Mouse (Mus musculus) lung, embryonic 16.5 days (tissue): Measurements from ENCODE around the gene Gps2. TPM values are rescaled to one million over a fixed set of nuclear protein-coding genes. Genes with fewer than 3 reads are reported as not detected.

Source experiments
- ATAC-seq: fragments of 200-750 bp; cut with Nextera tagmentation; 2 replicates; pipeline ENCODE4 v1.8.0; 2017; ENCODE audit warnings: low read depth, mild to moderate bottlenecking, moderate library complexity
- H3K27ac ChIP-seq: fragments of 300-500 bp; sonication (generic); 2 replicates; pipeline ENCODE4 v1.5.1; 2014; ENCODE audit warnings: mild to moderate bottlenecking, control low read depth, low read length
- H3K27me3 ChIP-seq: fragments of 300-500 bp; sonication (generic); 2 replicates; pipeline ENCODE4 v1.6.1; 2014; ENCODE audit warnings: low read depth, low read length, mixed read lengths; ENCODE audit not compliant: control insufficient read depth, insufficient read depth
- H3K36me3 ChIP-seq: fragments of 300-500 bp; sonication (generic); 2 replicates; pipeline ENCODE4 v1.6.1; 2014; ENCODE audit warnings: low read length; ENCODE audit not compliant: control insufficient read depth, insufficient read depth
- H3K4me1 ChIP-seq: fragments of 300-500 bp; sonication (generic); replicated peaks from 2 replicates; pipeline ENCODE4 v1.6.1; 2014; ENCODE audit warnings: low read length, mixed read lengths; ENCODE audit not compliant: control insufficient read depth, insufficient read depth
- H3K4me2 ChIP-seq: fragments of 300-500 bp; sonication (generic); 2 replicates; pipeline ENCODE4 v1.6.1; 2014; ENCODE audit warnings: low read depth, low read length, control low read depth
- H3K4me3 ChIP-seq: fragments of 300-500 bp; sonication (generic); 2 replicates; pipeline ENCODE4 v1.5.1; 2014; ENCODE audit warnings: mild to moderate bottlenecking, low read length, control low read depth
- H3K9ac ChIP-seq: fragments of 300-500 bp; sonication (generic); 2 replicates; pipeline ENCODE4 v1.6.1; 2014; ENCODE audit warnings: low read length, control low read depth
- H3K9me3 ChIP-seq: fragments of 300-500 bp; sonication (generic); 2 replicates; pipeline ENCODE4 v1.6.1; 2016; ENCODE audit warnings: low read length; ENCODE audit not compliant: control insufficient read depth
- WGBS: fragments of 180-500 bp; shearing (Covaris S2); extraction: QIAGEN DNeasy Blood & Tissue Kit; methylation state at CpG from one replicate; pipeline ENCODE4 v1.1.7; 2014; 5-methylcytosine and 5-hydroxymethylcytosine counted together
- microRNA-seq: library from miRNA; unstranded; fragments of <30 nt; microRNA quantifications from one replicate; pipeline ENCODE4, GENCODE M21; 2016
- polyA plus RNA-seq: library from polyadenylated mRNA; unstranded; fragments of >200 nt; fragmentation: Nextera tagmentation; extraction: Ambion mirVana; gene quantifications from 2 replicates; pipeline ENCODE4 v1.2.1, GENCODE M21; 2015

Gene Gps2
- polyA plus RNA-seq, 1 experiment from 2014 or later, result 87.8 TPM

DNA sequence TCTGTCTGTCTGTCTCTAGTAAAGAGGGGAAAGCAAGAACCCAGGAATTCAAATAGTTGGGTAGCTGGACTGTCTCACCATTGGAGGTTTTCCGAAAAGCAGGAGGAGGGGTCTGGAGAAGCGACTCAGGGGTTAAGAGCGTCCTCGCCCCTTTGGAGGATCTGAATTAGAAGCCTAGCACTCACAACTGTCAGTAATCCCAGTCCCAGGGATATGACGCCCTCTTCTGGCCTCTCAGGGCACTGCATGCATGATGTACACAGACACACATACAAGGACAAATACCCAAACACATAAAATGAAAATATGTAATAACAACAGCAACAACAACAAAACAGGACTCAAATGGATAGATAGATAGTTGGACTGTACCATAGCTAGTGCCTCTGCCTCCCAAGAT lies 46.9 kb downstream of the Gps2 start:
- Histone ChIP-seq H3K27me3 (peaks cover 21% of the 10 kb centered on the region), H3K9ac (no peak overlapping the region), H3K27ac (no peak overlapping the region), H3K4me1 (no peaks in the 10 kb centered on the region), H3K4me2 (no peak overlapping the region), H3K4me3 (no peak overlapping the region), H3K36me3 (no peaks in the 10 kb centered on the region), H3K9me3 (no peaks in the 10 kb centered on the region)
- no peak for ATAC-seq
- 40% methylated on average over 5 of the region's 5 CpGs for WGBS

DNA sequence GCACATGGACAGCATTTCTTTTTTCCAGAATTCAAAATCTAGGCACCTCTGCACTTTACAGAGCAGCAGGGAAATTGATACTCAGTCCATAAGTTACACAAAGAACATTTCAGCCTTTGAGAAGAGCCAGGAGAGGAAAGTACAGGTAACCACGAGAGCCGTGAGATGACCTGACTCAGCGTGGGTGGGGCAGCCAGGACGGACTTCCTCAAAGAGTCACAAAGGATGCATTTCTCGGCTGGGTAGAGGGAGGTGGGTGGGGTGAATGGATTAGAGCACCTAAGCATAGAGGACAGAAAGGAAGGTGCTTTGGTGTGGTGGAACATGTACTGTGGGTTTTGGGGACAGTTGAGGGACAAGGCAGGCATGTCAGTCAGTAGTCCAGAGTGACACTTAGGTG lies 48.2 kb downstream of the Gps2 start:
- no peak overlapping the region for H3K4me2 ChIP-seq
- H3K27ac ChIP-seq, result no peak overlapping the region
- no peaks in the 10 kb centered on the region for H3K9me3 ChIP-seq
- no peaks in the 10 kb centered on the region for H3K36me3 ChIP-seq
- no peak overlapping the region for H3K4me3 ChIP-seq
- peaks cover 6% of the 10 kb centered on the region for H3K4me1 ChIP-seq
- 30% methylated on average over 5 of the region's 5 CpGs for WGBS
- H3K27me3 ChIP-seq, result peaks cover 33% of the 10 kb centered on the region
- ATAC-seq, result no peak
- no peak overlapping the region for H3K9ac ChIP-seq

DNA sequence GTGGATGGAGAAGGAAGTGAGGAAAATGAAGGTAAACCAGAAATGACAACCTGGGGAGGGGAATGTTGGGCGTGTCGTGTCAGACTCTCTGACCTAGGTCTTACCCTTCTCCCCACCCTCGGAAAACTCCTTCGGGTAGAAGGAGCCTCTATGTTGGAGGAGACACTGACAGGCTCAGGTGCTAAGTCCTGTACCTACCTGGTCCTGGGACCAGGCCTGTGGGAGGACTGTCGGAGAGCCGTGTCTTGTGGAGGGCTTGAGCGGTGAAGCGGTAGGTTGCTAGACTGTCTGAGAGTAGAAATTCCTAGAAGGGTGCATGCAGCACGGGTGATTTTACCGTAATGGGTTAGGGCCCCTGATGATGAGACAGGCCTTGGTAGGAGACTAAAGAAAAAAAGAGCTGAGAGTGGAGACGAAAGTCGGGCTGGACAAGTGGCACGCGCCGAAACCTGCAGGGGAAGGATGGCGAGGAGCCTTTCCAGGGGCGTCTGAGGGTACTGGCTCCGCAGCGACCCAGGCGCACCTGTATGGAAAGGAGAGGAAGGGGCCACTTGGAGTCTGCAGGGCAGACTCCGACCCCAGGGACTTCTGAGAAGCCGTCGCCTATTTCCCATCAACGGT lies 51.1 kb downstream of the Gps2 start, which contains the start of gene Cldn7:
Cldn7 (plus strand) TSS at position 130 of the 621 bp plus-strand sequence.
- Histone ChIP-seq H3K27ac (peak within 1 kb of the TSS; percentile 87), H3K36me3 (peaks cover 13% of the 10 kb centered on the region), H3K27me3 (peaks cover 37% of the 10 kb centered on the region), H3K4me1 (peaks cover 8% of the 10 kb centered on the region), H3K9ac (peak within 1 kb of the TSS; percentile 73), H3K4me3 (peak within 1 kb of the TSS; percentile 60), H3K4me2 (peak within 1 kb of the TSS; percentile 60), H3K9me3 (no peaks in the 10 kb centered on the region)
- ATAC-seq, result 0 out of 2 replicates have a peak, but pooled peaks have one; percentile 11
- WGBS, result 6% methylated on average over 24 of the region's 24 CpGs

GRCm38 (mm10) chr11:69965271-69966005 lies 51.8 kb downstream of the Gps2 start:
- Histone ChIP-seq H3K9me3 (no peaks in the 10 kb centered on the region), H3K9ac (peak overlapping the region; percentile 73), H3K27ac (peak overlapping the region; percentile 87), H3K27me3 (peaks cover 37% of the 10 kb centered on the region), H3K36me3 (peaks cover 18% of the 10 kb centered on the region), H3K4me2 (peak overlapping the region; percentile 60), H3K4me3 (peak overlapping the region; percentile 60), H3K4me1 (peaks cover 8% of the 10 kb centered on the region)
- ATAC-seq, result peak; percentile 87
- 2% methylated on average over 47 of the region's 49 CpGs for WGBS

Small RNA genes lying within 50 kb of the gene (microRNA-seq; reads per million reads assigned to microRNA genes)
- not detected for gene Mir6924

Other genes starting within 250 kb of the Gps2 start
- gene Cd68, start 247.7 kb upstream of the Gps2 start, polyA plus RNA-seq, result 19.2 and 19.4 TPM in 2 replicates
- 539 and 624 TPM in 2 replicates for gene Eif4a1, start 241.5 kb upstream of the Gps2 start, polyA plus RNA-seq
- 69.3 and 70.6 TPM in 2 replicates for gene Senp3, start 231.8 kb upstream of the Gps2 start, polyA plus RNA-seq
- gene Tnfsf13, start 228.1 kb upstream of the Gps2 start, polyA plus RNA-seq, result 0.89 and 1.2 TPM in 2 replicates
- 10.6 and 12.8 TPM in 2 replicates for gene Tnfsf12, start 218.0 kb upstream of the Gps2 start, polyA plus RNA-seq
- 5.0 and 5.4 TPM in 2 replicates for gene Tnfsfm13, start 217.8 kb upstream of the Gps2 start, polyA plus RNA-seq
- gene Polr2a, start 155.3 kb upstream of the Gps2 start, polyA plus RNA-seq, result 24.1 and 25.3 TPM in 2 replicates
- gene Slc35g3, start 151.9 kb upstream of the Gps2 start, polyA plus RNA-seq, result 0.36 and 0.64 TPM in 2 replicates
- 3.5 and 4.9 TPM in 2 replicates for gene Zbtb4, start 148.0 kb upstream of the Gps2 start, polyA plus RNA-seq
- 18.6 and 20.7 TPM in 2 replicates for gene Chrnb1, start 117.9 kb upstream of the Gps2 start, polyA plus RNA-seq
- 1.0 and 1.7 TPM in 2 replicates for gene Fgf11, start 112.0 kb upstream of the Gps2 start, polyA plus RNA-seq
- 6.5 and 8.6 TPM in 2 replicates for gene Tmem102, start 108.3 kb upstream of the Gps2 start, polyA plus RNA-seq
- gene Gm39566, start 98.6 kb upstream of the Gps2 start, polyA plus RNA-seq, result not detected in 2 replicates
- not detected in 2 replicates for gene Spem2, start 95.4 kb upstream of the Gps2 start, polyA plus RNA-seq
- gene Spem1, start 91.7 kb upstream of the Gps2 start, polyA plus RNA-seq, result not detected in 2 replicates
- gene Nlgn2, start 76.1 kb upstream of the Gps2 start, polyA plus RNA-seq, result 4.4 and 5.0 TPM in 2 replicates
- 443 and 452 TPM in 2 replicates for gene Tmem256, start 75.4 kb upstream of the Gps2 start, polyA plus RNA-seq
- 115 and 137 TPM in 2 replicates for gene Plscr3, start 67.5 kb upstream of the Gps2 start, polyA plus RNA-seq
- gene Tnk1, start 55.2 kb upstream of the Gps2 start, polyA plus RNA-seq, result 10.8 and 11.8 TPM in 2 replicates
- gene Tmem95, start 35.9 kb upstream of the Gps2 start, polyA plus RNA-seq, result not detected in 2 replicates
- gene Kctd11, start 32.5 kb upstream of the Gps2 start, polyA plus RNA-seq, result 10.9 and 11.4 TPM in 2 replicates
- 2.1 and 3.8 TPM in 2 replicates for gene Acap1, start 18.3 kb upstream of the Gps2 start, polyA plus RNA-seq
- gene 2810408A11Rik, start 12.9 kb upstream of the Gps2 start, polyA plus RNA-seq, result 7.9 and 8.6 TPM in 2 replicates
- gene Neurl4, start 12.8 kb upstream of the Gps2 start, polyA plus RNA-seq, result 5.7 and 6.4 TPM in 2 replicates
- 1,390 and 1,410 TPM in 2 replicates for gene Eif5a, start 8.1 kb downstream of the Gps2 start, polyA plus RNA-seq
- gene Ybx2, start 21.9 kb downstream of the Gps2 start, polyA plus RNA-seq, result 2.7 and 4.9 TPM in 2 replicates
- 17.1 and 17.2 TPM in 2 replicates for gene Slc2a4, start 34.3 kb downstream of the Gps2 start, polyA plus RNA-seq
- 172 and 202 TPM in 2 replicates for gene Cldn7, start 50.9 kb downstream of the Gps2 start, polyA plus RNA-seq
- gene Ctdnep1, start 67.3 kb downstream of the Gps2 start, polyA plus RNA-seq, result 20.6 and 23.0 TPM in 2 replicates
- gene Elp5, start 68.6 kb downstream of the Gps2 start, polyA plus RNA-seq, result 98.4 and 99.2 TPM in 2 replicates
- 515 and 536 TPM in 2 replicates for gene Gabarap, start 77.3 kb downstream of the Gps2 start, polyA plus RNA-seq
- 58.1 and 59.5 TPM in 2 replicates for gene Phf23, start 81.9 kb downstream of the Gps2 start, polyA plus RNA-seq
- gene Dvl2, start 86.7 kb downstream of the Gps2 start, polyA plus RNA-seq, result 30.1 and 30.7 TPM in 2 replicates
- gene Acadvl, start 101.5 kb downstream of the Gps2 start, polyA plus RNA-seq, result 90.0 and 92.0 TPM in 2 replicates
- gene Dlg4, start 103.1 kb downstream of the Gps2 start, polyA plus RNA-seq, result 5.5 and 7.9 TPM in 2 replicates
- 0.18 TPM in 1 of 2 replicates, not detected in the other for gene Asgr1, start 140.2 kb downstream of the Gps2 start, polyA plus RNA-seq
- gene Asgr2, start 178.8 kb downstream of the Gps2 start, polyA plus RNA-seq, result 0.30 TPM in 1 of 2 replicates, not detected in the other
- 2.1 and 2.4 TPM in 2 replicates for gene Mgl2, start 216.4 kb downstream of the Gps2 start, polyA plus RNA-seq
- gene Clec10a, start 242.3 kb downstream of the Gps2 start, polyA plus RNA-seq, result 0.79 and 1.6 TPM in 2 replicates